Mouse (Mus musculus) cerebellum, adult 2 months (tissue): ENCODE results near the gene Cdca7l. TPM values are rescaled to one million over a fixed set of nuclear protein-coding genes. Genes with fewer than 3 reads are reported as not detected.

ENCODE experiments used
- DNase-seq, 2 experiments: peaks; one replicate each; pipeline ENCODE4 v3.0.0; 2021
- H3K27ac ChIP-seq: fragments of 200-500 bp; 2 replicates; pipeline ENCODE4 v1.5.1; 2012; ENCODE audit warnings: low read length, control low read depth, inconsistent platforms; ENCODE audit not compliant: insufficient read depth
- H3K27me3 ChIP-seq: fragments of 200-500 bp; 2 replicates; pipeline ENCODE4 v1.6.1; 2012; ENCODE audit warnings: inconsistent platforms, mild to moderate bottlenecking, low read length, moderate library complexity; ENCODE audit not compliant: control insufficient read depth, insufficient read depth
- H3K4me1 ChIP-seq: fragments of 200-500 bp; 2 replicates; pipeline ENCODE4 v1.6.1; 2011; ENCODE audit warnings: low read length; ENCODE audit not compliant: control insufficient read depth, insufficient read depth
- H3K4me3 ChIP-seq: fragments of 200-500 bp; replicated peaks from 2 replicates; pipeline ENCODE3; 2011; ENCODE audit warnings: mild to moderate bottlenecking, low read depth, low read length, control low read depth; ENCODE audit not compliant: insufficient read depth
- CTCF ChIP-seq: fragments of 200-500 bp; IDR thresholded peaks from 2 replicates; pipeline ENCODE4 v1.5.1; 2011; ENCODE audit warnings: low read depth, mild to moderate bottlenecking, control low read depth, low read length, moderate library complexity, borderline replicate concordance; ENCODE audit not compliant: insufficient read depth
- POLR2A ChIP-seq: fragments of 200-500 bp; IDR thresholded peaks from 2 replicates; pipeline ENCODE4 v1.6.1; 2011; ENCODE audit warnings: low read length, control low read depth, borderline replicate concordance; ENCODE audit not compliant: insufficient read depth
- WGBS: fragments of 180-500 bp; shearing (Covaris S2); methylation state at CpG from one replicate; pipeline ENCODE4 v1.1.7; 2018; 5-methylcytosine and 5-hydroxymethylcytosine counted together
- polyA plus RNA-seq: library from polyadenylated mRNA; depleted of rRNA; stranded (reverse); fragments of >200 nt; gene quantifications from 2 replicates; pipeline ENCODE4 v1.2.3, GENCODE M21; 2012

Cdca7l gene
- polyA plus RNA-seq, 1 experiment, result 1.0 TPM

GRCm38 (mm10) chr12:117915826-117916588 is 111.9 kb downstream of the Cdca7l start:
- Histone ChIP-seq H3K27me3 (no peaks in the 10 kb centered on the region), H3K27ac (no peak overlapping the region), H3K4me1 (no peaks in the 10 kb centered on the region), H3K4me3 (no peak overlapping the region)
- WGBS, result 48% methylated on average over 10 of the region's 10 CpGs
- no peak for TF ChIP-seq CTCF
- no peak for TF ChIP-seq POLR2A
- DNase-seq, result no peak
